Mouse (Mus musculus) yolk sac, embryonic 10.5 days (tissue): ENCODE results near the gene Dhrs3.

Experiments used
- DNase-seq: peaks from one replicate; pipeline ENCODE4 v3.0.0-alpha.2; 2017; ENCODE audit warnings: low spot score

The Dhrs3 gene

GRCm38 (mm10) chr4:144972948-144973720 lies 80.5 kb downstream of the Dhrs3 start:
- no peak for DNase-seq

GRCm38 (mm10) chr4:144974458-144974857 lies 81.8 kb downstream of the Dhrs3 start:
- DNase-seq: no peak

DNA sequence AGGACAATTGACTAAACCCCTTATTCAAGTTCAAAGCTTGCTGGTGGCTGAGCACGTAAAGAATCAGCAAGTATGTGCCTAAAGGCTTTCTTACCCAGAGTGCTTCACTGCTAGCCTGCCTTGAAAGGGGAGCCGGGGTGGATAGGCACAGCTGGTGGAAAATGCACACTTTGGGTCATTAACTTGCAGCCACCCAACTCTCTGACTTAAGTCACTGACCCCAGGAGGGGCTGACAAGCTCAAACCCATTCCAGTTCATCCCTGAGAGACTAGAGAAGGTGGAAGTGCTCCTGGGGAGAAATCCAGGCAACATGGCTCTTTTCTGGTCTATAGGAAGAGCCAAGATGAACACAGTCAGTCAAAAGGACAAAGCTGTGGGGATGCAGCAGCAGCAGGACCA lies 82.9 kb downstream of the Dhrs3 start:
- no peak for DNase-seq

DNA sequence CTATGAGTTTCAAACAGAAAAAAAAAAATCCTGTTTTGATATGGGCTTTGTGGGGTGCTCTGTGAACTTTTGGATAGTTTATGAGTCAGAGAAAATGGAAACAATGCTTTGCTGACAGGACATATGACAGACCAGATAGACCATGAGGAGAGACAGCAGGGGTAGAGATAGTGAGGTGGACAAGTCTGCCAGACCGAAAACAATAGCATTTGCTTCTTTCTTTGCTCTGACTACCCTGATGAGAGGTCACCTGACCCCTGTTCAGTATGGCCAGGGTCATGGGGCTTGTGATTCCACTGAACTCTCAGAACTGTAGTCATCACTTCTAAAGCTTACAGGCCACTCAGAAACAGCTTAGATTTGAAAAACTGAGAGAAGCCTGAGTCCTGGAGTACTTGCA lies 84.4 kb downstream of the Dhrs3 start:
- DNase-seq: no peak
